Mouse (Mus musculus) embryonic fibroblast, embryonic 13.5 days (primary cell): ENCODE results near the gene Chpf2.

Experiments
- CTCF ChIP-seq: IDR thresholded peaks from 2 replicates; pipeline ENCODE4 v1.5.1; 2011; ENCODE audit warnings: mild to moderate bottlenecking, control low read depth, low read length, moderate library complexity, borderline replicate concordance; ENCODE audit not compliant: insufficient read depth
- POLR2A ChIP-seq: IDR thresholded peaks from 2 replicates; pipeline ENCODE4 v1.6.1; 2011; ENCODE audit warnings: low read depth, mild to moderate bottlenecking, control low read depth, low read length, moderate library complexity

- no peak for TF ChIP-seq POLR2A
- TF ChIP-seq CTCF = no peak
Measured at GRCm38 (mm10) chr5:24586106-24586505, 435 bp upstream of the Chpf2 start.
